Mouse (Mus musculus): Measurements from ENCODE around the gene Azin2.

- no peak for TF ChIP-seq TCF3 (IDR thresholded peaks at IDR 0.05; ENCODE audit: insufficient read length, low read depth)
- TF ChIP-seq POLR2AphosphoS2 (IDR thresholded peaks at IDR 0.05; ENCODE audit: insufficient read length, low read depth) = no peak
- no peak for TF ChIP-seq USF1 (IDR thresholded peaks at IDR 0.05; ENCODE audit: low read depth)
- no peak for TF ChIP-seq POLR2A (IDR thresholded peaks at IDR 0.05; ENCODE audit: insufficient read length, low read depth)
- TF ChIP-seq E2F4 (IDR thresholded peaks at IDR 0.05; ENCODE audit: insufficient read depth) = no peak
- peak in 1 of 3 experiments; percentile 15 for TF ChIP-seq MYOD1 (IDR thresholded peaks at IDR 0.05; ENCODE audit: control insufficient read depth in 1 of 3, insufficient read length in 2 of 3, low read depth in 2 of 3)
- no peak for TF ChIP-seq CEBPB (IDR thresholded peaks at IDR 0.05; ENCODE audit: insufficient read depth, poor library complexity, severe bottlenecking)
These were observed 4.9 kb downstream of the Azin2 start for GRCm38 (mm10) chr4:128957155-128957911.
